Mouse (Mus musculus) MEL (cell line): ENCODE measurements around the gene Anapc13. TPM values are rescaled to one million over a fixed set of nuclear protein-coding genes. Genes with fewer than 3 reads are reported as not detected.

Experiments used
- DNase-seq: peaks from one replicate; pipeline ENCODE4 v3.0.0; 2011; ENCODE audit warnings: low read depth, low spot score
- H3K27ac ChIP-seq: 2 replicates; pipeline ENCODE4 v1.5.1; 2012; ENCODE audit warnings: low read depth, mild to moderate bottlenecking, control low read depth, low read length, moderate library complexity; ENCODE audit not compliant: control insufficient read depth
- H3K27me3 ChIP-seq, 2 experiments: fragments of 150-350 bp in 1 of 2; sonication (generic) in 1 of 2; 2 replicates each; pipeline ENCODE4 v1.6.1; 2012; ENCODE audit warnings: low read length in 2 of 2, mild to moderate bottlenecking in 2 of 2, improper control_type of control experiment in 1 of 2, moderate library complexity in 1 of 2; ENCODE audit not compliant: insufficient read depth in 2 of 2, control insufficient read depth in 1 of 2
- H3K36me3 ChIP-seq, 2 experiments: 2 replicates each; pipeline ENCODE4 v1.6.1; 2012 to 2014; ENCODE audit warnings: low read length in 2 of 2, improper control_type of control experiment in 1 of 2, inconsistent platforms in 1 of 2, mild to moderate bottlenecking in 1 of 2; ENCODE audit not compliant: insufficient read depth in 2 of 2, control insufficient read depth in 1 of 2
- H3K4me1 ChIP-seq, 2 experiments: fragments of 150-350 bp in 1 of 2; sonication (generic) in 1 of 2; 2 replicates each; pipeline ENCODE4 v1.6.1; 2012; ENCODE audit warnings: low read length in 2 of 2, improper control_type of control experiment in 1 of 2, mild to moderate bottlenecking in 1 of 2; ENCODE audit not compliant: insufficient read depth in 2 of 2, control insufficient read depth in 1 of 2
- H3K4me3 ChIP-seq, 2 experiments: fragments of 150-350 bp in 1 of 2; sonication (generic) in 1 of 2; 2 replicates each; pipeline ENCODE4 v1.5.1; 2012; ENCODE audit warnings: low read depth in 2 of 2, low read length in 2 of 2, mild to moderate bottlenecking in 2 of 2, moderate library complexity in 2 of 2, control low read depth in 1 of 2, improper control_type of control experiment in 1 of 2; ENCODE audit not compliant: control insufficient read depth in 1 of 2, insufficient read depth in 1 of 2
- H3K79me2 ChIP-seq: 2 replicates; pipeline ENCODE4 v1.6.1; 2012; ENCODE audit warnings: mild to moderate bottlenecking, low read length, moderate library complexity; ENCODE audit not compliant: control insufficient read depth, poor library complexity, insufficient read depth
- H3K9ac ChIP-seq: 2 replicates; pipeline ENCODE4 v1.6.1; 2012; ENCODE audit warnings: low read depth, mild to moderate bottlenecking, control low read depth, low read length, moderate library complexity; ENCODE audit not compliant: control insufficient read depth, poor library complexity, severe bottlenecking
- H3K9me3 ChIP-seq: fragments of 150-350 bp; sonication (generic); replicated peaks from 2 replicates; pipeline ENCODE4 v1.6.1; 2012; ENCODE audit warnings: mild to moderate bottlenecking, low read length, improper control_type of control experiment, moderate library complexity; ENCODE audit not compliant: insufficient read depth
- BHLHE40 ChIP-seq: IDR thresholded peaks from 2 replicates; pipeline ENCODE4 v1.6.1; 2012; ENCODE audit warnings: low read depth, mild to moderate bottlenecking, inconsistent platforms, low read length, improper control_type of control experiment, borderline replicate concordance
- CHD1 ChIP-seq: IDR thresholded peaks from 2 replicates; pipeline ENCODE4 v1.6.1; 2012; ENCODE audit warnings: low read depth, mild to moderate bottlenecking, inconsistent platforms, low read length, improper control_type of control experiment
- CTCF ChIP-seq, 3 experiments: IDR thresholded peaks in 2 of 3; conservative IDR thresholded peaks in 1 of 3; 2 replicates each; pipeline ENCODE4 v1.5.1; 2011 to 2012; ENCODE audit warnings: low read length in 3 of 3, low read depth in 2 of 3, mild to moderate bottlenecking in 2 of 3, improper control_type of control experiment in 1 of 3, inconsistent platforms in 1 of 3, mixed read lengths in 1 of 3, moderate library complexity in 1 of 3; ENCODE audit not compliant: control insufficient read depth in 1 of 3, insufficient read depth in 1 of 3, poor library complexity in 1 of 3, severe bottlenecking in 1 of 3
- ELF1 ChIP-seq: IDR thresholded peaks from 2 replicates; pipeline ENCODE4 v1.6.1; 2014; ENCODE audit warnings: low read depth, mild to moderate bottlenecking, inconsistent platforms, low read length, improper control_type of control experiment, moderate library complexity
- EP300 ChIP-seq, 2 experiments: IDR thresholded peaks; 2 replicates each; pipeline ENCODE4 v1.6.1; 2011; ENCODE audit warnings: improper control_type of control experiment in 2 of 2, low read length in 2 of 2, low read depth in 1 of 2, mild to moderate bottlenecking in 1 of 2
- GABPA ChIP-seq: IDR thresholded peaks from 2 replicates; pipeline ENCODE4 v1.6.1; 2012; ENCODE audit warnings: low read depth, mild to moderate bottlenecking, inconsistent platforms, low read length, improper control_type of control experiment, moderate library complexity
- GATA1 ChIP-seq: IDR thresholded peaks from 2 replicates; pipeline ENCODE4 v1.6.1; 2011; ENCODE audit warnings: low read depth, low read length, improper control_type of control experiment
- HCFC1 ChIP-seq: IDR thresholded peaks from 2 replicates; pipeline ENCODE4 v1.6.1; 2012; ENCODE audit warnings: low read depth, mild to moderate bottlenecking, inconsistent platforms, low read length, improper control_type of control experiment, moderate library complexity
- KAT2A ChIP-seq: conservative IDR thresholded peaks from 2 replicates; pipeline ENCODE4 v1.6.1; 2012; ENCODE audit warnings: low read depth, low read length, improper control_type of control experiment, inconsistent platforms
- MAFK ChIP-seq: IDR thresholded peaks from 2 replicates; pipeline ENCODE4 v1.6.1; 2011; ENCODE audit warnings: low read depth, mild to moderate bottlenecking, low read length, improper control_type of control experiment, borderline replicate concordance
- MAX ChIP-seq: IDR thresholded peaks from 2 replicates; pipeline ENCODE4 v1.6.1; 2011; ENCODE audit warnings: low read length, improper control_type of control experiment
- MAZ ChIP-seq: IDR thresholded peaks from 2 replicates; pipeline ENCODE4 v1.6.1; 2012; ENCODE audit warnings: low read depth, mild to moderate bottlenecking, inconsistent platforms, low read length, improper control_type of control experiment
- MEF2A ChIP-seq: IDR thresholded peaks from 2 replicates; pipeline ENCODE4 v1.6.1; 2014; ENCODE audit warnings: low read depth, mild to moderate bottlenecking, inconsistent platforms, low read length, improper control_type of control experiment; ENCODE audit not compliant: poor library complexity, insufficient replicate concordance, severe bottlenecking; ENCODE audit errors: extremely low read depth
- MXI1 ChIP-seq: IDR thresholded peaks from 2 replicates; pipeline ENCODE4 v1.6.1; 2011; ENCODE audit warnings: mild to moderate bottlenecking, low read depth, low read length, improper control_type of control experiment
- MYC ChIP-seq: IDR thresholded peaks from 2 replicates; pipeline ENCODE4 v1.6.1; 2011; ENCODE audit warnings: low read depth, mild to moderate bottlenecking, low read length, improper control_type of control experiment, moderate library complexity
- NRF1 ChIP-seq: IDR thresholded peaks from 2 replicates; pipeline ENCODE4 v1.6.1; 2014; ENCODE audit warnings: low read depth, mild to moderate bottlenecking, inconsistent platforms, low read length, improper control_type of control experiment, moderate library complexity; ENCODE audit not compliant: poor library complexity, insufficient read depth, severe bottlenecking
- POLR2A ChIP-seq, 2 experiments: IDR thresholded peaks; 2 replicates each; pipeline ENCODE4 v1.6.1; 2011 to 2012; ENCODE audit warnings: low read length in 2 of 2, mild to moderate bottlenecking in 2 of 2, control low read depth in 1 of 2, improper control_type of control experiment in 1 of 2, low read depth in 1 of 2, moderate library complexity in 1 of 2; ENCODE audit not compliant: control insufficient read depth in 1 of 2, insufficient read depth in 1 of 2, poor library complexity in 1 of 2
- POLR2AphosphoS2 ChIP-seq: IDR thresholded peaks from 2 replicates; pipeline ENCODE4 v1.6.1; 2011; ENCODE audit warnings: low read length, improper control_type of control experiment
- POLR2AphosphoS5 ChIP-seq: IDR thresholded peaks from 2 replicates; pipeline ENCODE4 v1.6.1; 2012; ENCODE audit warnings: low read depth, borderline replicate concordance, mild to moderate bottlenecking, inconsistent platforms, low read length, moderate library complexity, mixed read lengths
- RAD21 ChIP-seq: IDR thresholded peaks from 2 replicates; pipeline ENCODE4 v1.6.1; 2011; ENCODE audit warnings: mild to moderate bottlenecking, low read depth, low read length, improper control_type of control experiment
- RCOR1 ChIP-seq: IDR thresholded peaks from 2 replicates; pipeline ENCODE4 v1.6.1; 2012; ENCODE audit warnings: low read depth, mild to moderate bottlenecking, inconsistent platforms, low read length, improper control_type of control experiment
- SIN3A ChIP-seq: IDR thresholded peaks from 2 replicates; pipeline ENCODE4 v1.6.1; 2012; ENCODE audit warnings: low read length, improper control_type of control experiment, inconsistent platforms
- SMC3 ChIP-seq: IDR thresholded peaks from 2 replicates; pipeline ENCODE4 v1.6.1; 2011; ENCODE audit warnings: low read depth, low read length, improper control_type of control experiment
- TAL1 ChIP-seq: IDR thresholded peaks from 2 replicates; pipeline ENCODE4 v1.6.1; 2012; ENCODE audit warnings: mild to moderate bottlenecking, inconsistent platforms, low read length, moderate library complexity, mixed read lengths
- TBP ChIP-seq: IDR thresholded peaks from 2 replicates; pipeline ENCODE4 v1.8.0; 2011; ENCODE audit warnings: low read depth, low read length, improper control_type of control experiment
- TCF12 ChIP-seq: IDR thresholded peaks from 2 replicates; pipeline ENCODE4 v1.6.1; 2014; ENCODE audit warnings: low read depth, mild to moderate bottlenecking, inconsistent platforms, low read length, improper control_type of control experiment, moderate library complexity
- UBTF ChIP-seq: IDR thresholded peaks from 2 replicates; pipeline ENCODE4 v1.6.1; 2012; ENCODE audit warnings: low read depth, mild to moderate bottlenecking, inconsistent platforms, low read length, improper control_type of control experiment, moderate library complexity, borderline replicate concordance; ENCODE audit not compliant: insufficient read depth
- USF1 ChIP-seq: IDR thresholded peaks from 2 replicates; pipeline ENCODE4 v1.6.1; 2014; ENCODE audit warnings: low read depth, mild to moderate bottlenecking, inconsistent platforms, low read length, improper control_type of control experiment, moderate library complexity
- USF2 ChIP-seq, 2 experiments: IDR thresholded peaks; 2 replicates each; pipeline ENCODE4 v1.6.1; 2011 to 2012; ENCODE audit warnings: improper control_type of control experiment in 2 of 2, low read length in 2 of 2, borderline replicate concordance in 1 of 2, inconsistent platforms in 1 of 2, low read depth in 1 of 2, mild to moderate bottlenecking in 1 of 2; ENCODE audit not compliant: insufficient read depth in 1 of 2
- ZC3H11A ChIP-seq: IDR thresholded peaks from 2 replicates; pipeline ENCODE4 v1.6.1; 2012; ENCODE audit warnings: low read depth, mild to moderate bottlenecking, inconsistent platforms, low read length, improper control_type of control experiment
- ZMIZ1 ChIP-seq: IDR thresholded peaks from 2 replicates; pipeline ENCODE4 v1.6.1; 2012; ENCODE audit warnings: low read depth, mild to moderate bottlenecking, inconsistent platforms, low read length, improper control_type of control experiment, moderate library complexity
- ZNF384 ChIP-seq: IDR thresholded peaks from 2 replicates; pipeline ENCODE4 v1.6.1; 2012; ENCODE audit warnings: low read depth, mild to moderate bottlenecking, inconsistent platforms, low read length, improper control_type of control experiment
- polyA plus RNA-seq, 2 experiments: library from polyadenylated mRNA; stranded (reverse) in 1 of 2; unstranded in 1 of 2; fragments of >175 nt in 1 of 2; fragments of >200 nt in 1 of 2; gene quantifications; 2 replicates each; pipeline versions ENCODE4 v1.2.1 to v1.2.4; 2012; ENCODE audit warnings: low replicate concordance in 2 of 2, low read depth in 1 of 2; ENCODE audit not compliant: insufficient read length in 2 of 2, insufficient read depth in 1 of 2, missing spikeins in 1 of 2
- total RNA-seq: library from RNA; depleted of rRNA; stranded (reverse); fragments of 300-350 nt; gene quantifications from 2 replicates; pipeline ENCODE4 v1.2.3, GENCODE M21; 2012

Anapc13 gene
- total and polyA plus RNA-seq, 3 experiments, result 89.9 to 113 TPM; not detected in 1

GRCm38 (mm10) chr9:102632923-102633537 lies 6.9 kb downstream of the Anapc13 start:
- H3K79me2 ChIP-seq, result no peaks in the 10 kb centered on the region
- H3K4me1 ChIP-seq, result peaks cover 0 to 5% of the 10 kb centered on the region in 2 experiments; a peak in 1 of 4 replicates
- H3K9me3 ChIP-seq, result no peaks in the 10 kb centered on the region
- H3K27ac ChIP-seq, result no peak overlapping the region
- DNase-seq, result peak; percentile 82
- H3K9ac ChIP-seq, result no peak overlapping the region
- no peaks in the 10 kb centered on the region for H3K36me3 ChIP-seq
- TF ChIP-seq CTCF (IDR thresholded peaks at IDR 0.05 in 2 of 3, conservative IDR thresholded peaks at IDR 0.05 in 1 of 3; ENCODE audit: control insufficient read depth in 1 of 3, insufficient read depth in 1 of 3, low read depth in 2 of 3, low read length in 3 of 3, poor library complexity in 1 of 3, severe bottlenecking in 1 of 3), result peak; percentile 55 to 87 (median 85)
- no peak for TF ChIP-seq POLR2A (IDR thresholded peaks at IDR 0.05; ENCODE audit: control insufficient read depth in 1 of 2, insufficient read depth in 1 of 2, low read depth in 1 of 2, low read length in 2 of 2, poor library complexity in 1 of 2)
- TF ChIP-seq USF1, result no peak
- TF ChIP-seq MYC, result 0 out of 2 replicates have a peak, but pooled peaks have one; percentile 58
- TF ChIP-seq SMC3, result peak; percentile 70
- no peak for TF ChIP-seq GABPA
- no peak for TF ChIP-seq CHD1
- TF ChIP-seq MXI1, result no peak
- TF ChIP-seq RAD21, result peak; percentile 71
- no peak for TF ChIP-seq MAX
- TF ChIP-seq GATA1, result peak; percentile 31; the same call in 1 of the 2 replicates
- no peak for TF ChIP-seq ELF1
- TF ChIP-seq MAZ, result no peak
- no peak for TF ChIP-seq POLR2AphosphoS2
- no peak for TF ChIP-seq ZMIZ1
- TF ChIP-seq TCF12, result no peak
- no peak for TF ChIP-seq NRF1
- TF ChIP-seq BHLHE40, result peak; percentile 41; the same call in 1 of the 2 replicates
- TF ChIP-seq MAFK, result no peak
- no peak for TF ChIP-seq TAL1
- TF ChIP-seq MEF2A, result no peak
- TF ChIP-seq POLR2AphosphoS5, result no peak
- no peak for TF ChIP-seq ZNF384
- TF ChIP-seq TBP, result no peak
- 0 out of 2 replicates have a peak, but pooled peaks have one; percentile 25 for TF ChIP-seq HCFC1
- no peak for TF ChIP-seq EP300 (IDR thresholded peaks at IDR 0.05; ENCODE audit: low read depth in 1 of 2, low read length in 2 of 2)
- TF ChIP-seq RCOR1, result no peak
- TF ChIP-seq UBTF, result no peak
- TF ChIP-seq KAT2A, result no peak
- peak; percentile 28; the same call in 1 of the 2 replicates for TF ChIP-seq ZC3H11A
- no peak for TF ChIP-seq USF2 (IDR thresholded peaks at IDR 0.05; ENCODE audit: borderline replicate concordance in 1 of 2, insufficient read depth in 1 of 2, low read depth in 1 of 2, low read length in 2 of 2)
- 0 out of 2 replicates have a peak, but pooled peaks have one; percentile 35 for TF ChIP-seq SIN3A
- no peak overlapping the region for H3K4me3 ChIP-seq
- H3K27me3 ChIP-seq, result no peaks in the 10 kb centered on the region
